Mouse (Mus musculus) megakaryocyte-erythroid progenitor cell, adult 5 weeks (primary cell): ENCODE results near the gene Nfrkb. TPM values are rescaled to one million over a fixed set of nuclear protein-coding genes. Genes with fewer than 3 reads are reported as not detected.

Source experiments
- polyA plus RNA-seq: library from polyadenylated mRNA; stranded (reverse); fragments of >175 nt; gene quantifications from 2 replicates; pipeline ENCODE4 v1.2.3, GENCODE M21; 2012

Gene Nfrkb
- polyA plus RNA-seq = 19.5 and 20.8 TPM in 2 replicates

DNA sequence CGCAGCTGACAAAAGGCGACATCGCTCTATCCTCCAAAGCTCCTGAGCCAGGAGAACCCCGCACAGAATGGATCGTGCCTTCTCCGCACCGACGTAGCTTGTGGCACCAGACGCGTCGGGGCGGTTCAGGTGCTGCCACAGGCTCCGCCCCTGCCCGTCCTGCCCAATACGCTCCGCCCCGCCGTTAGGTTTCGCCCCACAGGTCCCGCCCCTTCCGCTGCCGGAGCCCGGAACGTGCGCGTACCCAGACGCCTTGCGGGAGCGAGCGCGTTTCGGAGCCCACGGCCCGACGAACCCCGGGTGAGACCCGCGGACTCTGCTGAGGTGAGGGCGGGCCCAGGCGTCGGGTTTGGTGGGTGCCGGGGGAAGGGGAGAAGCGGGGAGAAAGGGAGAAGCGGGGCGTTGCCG lies at the start of gene Nfrkb:
TSS of gene Nfrkb (plus strand) at position 246 of the 408 bp plus-strand sequence.

DNA sequence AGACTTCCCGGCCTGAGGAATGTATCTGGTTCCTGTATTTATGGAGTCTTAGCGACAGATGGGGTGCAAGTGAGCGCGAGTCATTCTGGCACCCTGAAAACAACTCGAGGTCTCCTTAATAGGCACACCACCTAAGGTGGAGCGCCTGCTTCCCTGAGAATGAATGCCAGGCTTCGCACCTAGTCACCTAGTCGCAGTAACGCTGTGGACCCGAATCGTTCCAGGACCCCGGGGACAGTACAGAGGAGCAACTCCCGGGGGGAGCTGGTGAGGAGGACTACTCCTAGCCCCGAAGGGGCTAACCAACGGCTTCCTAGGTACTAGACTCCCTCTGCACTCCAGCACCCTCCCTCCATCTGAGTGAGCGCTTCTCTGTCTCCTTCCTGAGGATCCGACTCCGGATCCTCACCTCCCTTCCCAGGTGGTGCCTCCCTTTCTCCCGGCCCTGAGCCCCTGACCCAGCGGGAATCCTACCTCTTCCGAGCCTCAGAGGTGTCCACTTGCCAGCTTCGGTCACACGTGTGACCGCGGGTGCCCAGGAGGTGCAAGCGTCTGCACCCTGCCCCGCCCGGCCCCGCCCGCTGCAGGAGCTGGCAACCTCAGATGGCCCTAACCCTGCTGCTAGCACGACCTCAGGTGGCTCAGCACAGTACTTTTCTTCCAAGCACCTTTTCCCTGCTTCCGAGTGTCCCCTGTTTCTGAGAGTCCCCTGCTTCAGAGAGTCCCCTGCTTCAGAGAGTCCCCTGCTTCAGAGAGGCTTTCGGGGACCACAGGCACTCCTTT lies 77.9 kb downstream of the Nfrkb start, which contains the start of gene Tmem45b:
TSS of gene Tmem45b (minus strand) at position 771 of the 783 bp plus-strand sequence.

Other genes starting within 250 kb of the Nfrkb start
- gene Aplp2, start 174.4 kb upstream of the Nfrkb start, polyA plus RNA-seq = 12.1 and 16.6 TPM in 2 replicates
- gene Prdm10, start 105.7 kb upstream of the Nfrkb start, polyA plus RNA-seq = 2.5 and 3.5 TPM in 2 replicates
- gene Tmem45b, start 78.3 kb downstream of the Nfrkb start, polyA plus RNA-seq = not detected in 2 replicates